Mouse (Mus musculus) left cerebral cortex, postnatal 10 days (tissue): ENCODE data around the gene Adcy1. TPM values are rescaled to one million over a fixed set of nuclear protein-coding genes. Genes with fewer than 3 reads are reported as not detected.
A peak's percentile ranks its signal among the peaks of the same experiment; 100 is the strongest.

Experiments
- DNase-seq, 2 experiments: peaks; one replicate each; pipeline ENCODE4 v3.0.0; 2021 to 2022; ENCODE audit warnings: low spot score in 2 of 2, mixed read lengths in 1 of 2; ENCODE audit errors: extremely low spot score in 1 of 2
- intact Hi-C: fragments of 180-260 bp; cut with DNase I; formaldehyde crosslinking; loops from one replicate; pipeline ENCODE4 v1.15.1; 2025
- total RNA-seq, 2 experiments: library from RNA; stranded (reverse); gene quantifications; 2 replicates each; pipeline ENCODE4 v1.2.3; 2021

Gene Adcy1
- total RNA-seq, 2 experiments from 2014 or later: 428 to 485 TPM

DNA sequence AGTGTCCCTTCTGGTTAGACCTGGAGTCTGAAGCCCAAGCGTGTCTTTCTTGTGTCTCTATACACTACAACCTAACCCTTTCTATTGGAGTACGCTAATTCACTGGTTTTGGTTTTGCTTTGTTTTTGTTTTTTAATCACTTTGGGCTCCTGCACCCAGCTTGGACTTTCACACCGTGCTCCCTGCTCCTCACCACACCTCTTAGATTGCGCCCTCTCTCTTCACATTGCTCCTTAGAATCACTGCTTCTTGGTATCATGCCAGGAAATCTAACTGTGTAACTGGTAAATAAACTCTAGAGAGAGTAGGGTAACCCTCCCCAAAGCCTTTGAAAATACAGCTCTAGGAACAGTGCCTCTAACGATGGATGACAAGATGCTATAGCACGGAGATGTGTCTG, 94.9 kb downstream of the Adcy1 start:
- intact Hi-C loops: no loop called here
- no peak for DNase-seq

DNA sequence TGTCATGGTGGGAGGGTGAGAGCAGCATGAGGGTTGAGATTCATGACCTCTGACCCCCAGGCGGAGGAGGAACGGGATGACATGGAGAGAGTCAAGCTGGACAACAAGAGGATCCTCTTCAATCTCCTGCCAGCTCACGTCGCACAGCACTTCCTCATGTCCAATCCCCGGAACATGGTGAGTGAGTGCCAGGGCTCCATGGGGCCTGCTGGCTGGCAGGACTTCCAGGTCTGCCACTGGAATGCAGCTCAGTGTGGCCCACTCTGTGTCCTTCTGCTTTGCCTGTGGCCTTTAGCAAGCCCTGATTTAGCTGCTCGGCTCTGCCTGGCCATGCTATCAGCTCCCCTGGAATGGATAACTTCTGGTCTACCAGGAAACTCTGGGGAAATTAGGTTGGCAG, 96.9 kb downstream of the Adcy1 start:
- DNase-seq: no peak
- intact Hi-C loops: loop anchor here (10.0 kb wide), 1 partner anchor 505 kb away; the partner anchor contains the start of gene Ramp3

DNA sequence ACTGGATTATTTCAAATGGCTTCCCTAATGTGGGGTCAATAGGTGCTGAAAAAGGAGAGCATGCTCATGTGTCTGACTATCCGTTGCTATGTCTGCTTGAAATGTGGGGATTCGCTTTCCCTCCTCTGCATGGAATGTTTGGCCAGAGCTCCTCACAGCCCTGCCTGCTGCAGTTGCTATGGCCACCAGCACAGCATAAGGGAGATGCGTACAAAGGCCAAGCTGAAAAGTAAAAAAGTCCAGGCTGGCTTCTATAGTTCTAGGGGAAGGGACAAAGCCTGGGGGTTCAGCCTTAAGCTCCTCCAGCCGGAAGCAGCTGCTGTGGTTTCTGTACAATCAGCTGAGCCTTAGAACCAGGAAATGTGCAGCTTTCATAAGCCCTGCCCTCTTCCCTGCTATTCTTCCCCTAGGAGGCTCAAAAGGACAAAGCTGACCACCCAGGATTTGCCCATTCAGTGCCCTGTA, 97.4 kb downstream of the Adcy1 start:
- no peak for DNase-seq
- intact Hi-C loops: loop anchor here (10.0 kb wide), 1 partner anchor 506 kb away; the partner anchor contains the start of gene Ramp3

DNA sequence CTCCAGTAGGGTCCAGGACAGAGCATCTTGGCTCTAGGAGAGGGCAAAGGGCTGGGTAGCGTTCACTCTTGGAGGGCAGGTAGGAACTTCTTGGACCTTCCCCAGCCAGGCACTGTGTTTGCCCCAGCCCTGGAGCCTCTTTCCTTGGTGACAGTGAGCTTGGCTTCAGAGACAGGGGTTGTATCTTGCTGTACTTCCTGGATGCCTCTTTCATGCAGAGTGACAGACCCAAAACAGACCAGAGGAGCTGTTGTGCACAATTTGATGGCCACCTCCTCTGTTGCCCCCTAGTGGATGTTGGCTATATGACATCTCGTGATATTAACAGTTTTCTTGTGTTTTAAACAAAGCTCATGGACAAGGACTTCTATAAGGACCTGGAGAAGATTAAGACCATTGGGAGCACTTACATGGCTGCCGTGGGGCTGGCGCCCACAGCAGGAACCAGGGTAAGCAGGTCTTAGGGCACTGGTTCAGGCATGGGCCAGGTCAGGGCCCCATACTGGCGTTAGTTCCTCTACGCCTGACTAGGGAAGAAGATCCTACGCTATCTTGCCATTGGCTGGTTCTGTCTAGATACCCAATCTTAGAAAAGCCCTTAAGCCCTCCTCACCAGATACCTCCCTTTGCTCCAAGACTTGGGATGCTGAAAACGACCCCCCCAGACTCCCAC, 98.3 kb downstream of the Adcy1 start:
- peak in 1 of 2 experiments; percentile 36 for DNase-seq

DNA sequence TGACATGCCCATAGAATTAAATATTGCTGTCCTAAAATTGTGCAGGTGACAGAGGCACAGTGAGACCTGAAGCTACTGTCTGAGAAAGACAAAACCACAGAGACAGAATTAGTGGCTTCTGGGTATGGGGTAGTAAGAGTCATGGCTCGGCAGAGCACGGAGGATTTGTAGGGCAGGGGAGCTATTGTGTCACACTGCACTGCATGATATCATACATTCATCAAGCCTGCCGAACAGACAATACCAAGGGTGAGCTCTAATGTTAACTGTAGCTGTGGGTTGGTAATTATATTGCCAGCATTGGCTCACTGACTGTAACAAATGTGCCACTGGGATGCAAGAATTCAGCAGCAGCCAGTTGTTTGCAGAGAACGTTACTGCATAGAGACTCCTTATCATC, 101.1 kb downstream of the Adcy1 start:
- intact Hi-C loops: loop anchor here (10.0 kb wide), 1 partner anchor 510 kb away; the partner anchor contains the start of gene Ramp3

More for the DNA sequence above, 98.3 kb downstream of the Adcy1 start:
- intact Hi-C loops: loop anchor here (10.0 kb wide), 1 partner anchor 507 kb away; the partner anchor contains the start of gene Ramp3

GRCm38 (mm10) chr11:7169645-7170044, 106.4 kb downstream of the Adcy1 start:
- intact Hi-C loops: loop anchor here (10.0 kb wide), 1 partner anchor 515 kb away; the partner anchor contains the start of gene Ramp3
- no peak for DNase-seq

More for the DNA sequence above, 101.1 kb downstream of the Adcy1 start:
- no peak for DNase-seq

GRCm38 (mm10) chr11:7173664-7174063, 110.4 kb downstream of the Adcy1 start:
- DNase-seq: no peak
- intact Hi-C loops: no loop called here

DNA sequence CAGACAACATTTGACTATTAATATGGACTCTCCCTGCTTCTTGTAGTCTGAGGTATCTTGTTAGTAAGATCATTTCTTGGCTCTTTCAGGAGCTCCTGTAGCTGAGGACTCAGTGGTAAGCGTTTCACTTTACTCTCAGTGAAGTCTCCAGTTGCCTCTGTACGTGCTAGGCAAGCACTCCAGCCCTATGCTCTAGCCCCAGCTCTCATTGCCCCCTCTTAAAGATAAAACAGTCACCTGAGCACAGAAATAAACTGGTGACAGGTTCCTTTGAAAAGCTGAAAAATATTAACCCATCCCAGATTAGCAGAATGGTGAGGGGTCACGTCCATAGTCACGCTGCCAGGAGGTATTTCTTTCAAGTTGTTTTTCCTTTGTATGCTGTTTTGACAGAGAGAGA, 115.4 kb downstream of the Adcy1 start:
- no peak for DNase-seq
- intact Hi-C loops: no loop called here

GRCm38 (mm10) chr11:7179276-7179675, 116.0 kb downstream of the Adcy1 start:
- intact Hi-C loops: no loop called here
- no peak for DNase-seq

- intact Hi-C loops: no loop called here
- no peak for DNase-seq
Measured at GRCm38 (mm10) chr11:7182409-7183042, 119.2 kb downstream of the Adcy1 start.

DNA sequence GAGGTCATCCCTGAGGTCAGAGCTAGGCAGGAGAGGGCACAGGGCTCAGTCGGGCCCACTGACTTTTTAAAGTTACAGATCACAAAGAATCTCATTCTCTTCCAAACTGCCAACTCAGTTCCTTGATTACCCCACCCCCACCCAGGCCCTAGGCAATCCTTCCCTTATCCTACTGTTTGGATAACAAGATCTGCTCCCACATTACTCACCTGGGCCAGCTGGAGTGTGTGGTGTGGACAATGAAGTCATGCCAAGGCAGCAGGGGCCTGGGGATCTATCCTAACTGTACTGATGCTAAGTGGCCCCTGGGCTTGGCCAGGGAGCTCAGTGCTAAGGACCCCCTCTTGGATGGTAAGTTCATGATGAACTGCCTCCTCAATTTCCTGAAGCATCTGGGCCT, 121.1 kb downstream of the Adcy1 start:
- intact Hi-C loops: no loop called here
- no peak for DNase-seq

DNA sequence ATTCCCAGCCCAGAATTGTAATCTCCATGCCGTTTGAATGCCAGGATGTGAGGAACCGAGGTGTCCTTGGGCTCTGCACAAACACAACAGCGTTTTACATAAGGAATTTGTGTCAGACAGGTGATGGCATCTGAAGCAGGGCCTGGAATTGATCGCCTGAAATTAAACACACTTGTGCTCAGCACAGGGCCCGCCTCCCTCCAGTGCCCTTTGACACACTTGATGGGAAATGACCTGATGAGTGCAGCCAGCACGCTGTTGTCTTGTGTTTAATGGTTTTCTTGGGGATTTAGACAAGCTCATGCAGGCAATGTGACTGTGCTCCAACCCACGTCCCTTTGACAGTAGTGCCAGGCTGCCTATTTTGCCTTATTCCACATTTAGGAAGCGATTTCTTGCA, 124.2 kb downstream of the Adcy1 start:
- no peak for DNase-seq
- intact Hi-C loops: no loop called here

DNA sequence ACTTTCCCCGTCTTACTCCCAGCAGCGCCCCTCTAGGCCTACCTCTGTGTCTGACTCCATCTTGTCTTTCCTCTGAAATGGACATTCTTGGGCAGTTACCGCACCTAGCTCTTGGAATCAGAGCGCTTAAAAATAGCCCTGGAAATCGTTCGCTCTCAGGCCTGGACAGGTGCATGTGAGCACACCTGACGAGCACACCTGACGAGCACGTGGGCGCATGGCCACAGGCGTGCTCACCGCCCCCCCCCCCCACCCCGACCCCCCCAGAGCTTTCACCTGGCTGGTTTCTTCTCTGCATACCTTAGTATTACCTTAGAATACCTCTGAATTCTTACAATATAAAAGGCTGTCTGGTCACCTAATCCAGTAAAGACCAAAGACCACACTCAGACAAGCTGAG, 125.2 kb downstream of the Adcy1 start, which contains the start of gene Gm11985:
TSS of gene Gm11985 (minus strand) at position 101 of the 400 bp plus-strand sequence.
- intact Hi-C loops: no loop called here
- DNase-seq: no peak

DNA sequence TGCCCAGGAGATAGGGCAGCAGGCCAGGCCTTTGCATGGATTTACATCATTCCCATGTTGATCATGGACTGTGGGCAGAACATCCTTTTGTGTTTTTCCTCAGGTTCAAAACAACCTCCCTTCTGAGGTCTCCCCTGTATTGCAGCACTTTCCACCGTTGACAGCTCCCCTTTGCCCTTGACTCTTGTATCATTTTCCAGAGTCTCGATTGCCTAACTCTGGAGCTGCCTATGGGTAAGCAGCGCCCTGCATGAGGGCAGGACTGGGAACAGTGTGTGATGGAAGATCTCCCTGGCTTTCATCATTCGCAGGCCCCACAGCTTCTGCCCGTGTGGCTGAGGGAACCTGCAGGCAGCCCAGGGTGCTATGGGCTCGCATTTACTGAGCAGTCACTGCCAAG, 129.4 kb downstream of the Adcy1 start:
- no peak for DNase-seq
- intact Hi-C loops: no loop called here

- intact Hi-C loops: no loop called here
- no peak for DNase-seq
Measured at GRCm38 (mm10) chr11:7193134-7193533, 129.8 kb downstream of the Adcy1 start.

DNA sequence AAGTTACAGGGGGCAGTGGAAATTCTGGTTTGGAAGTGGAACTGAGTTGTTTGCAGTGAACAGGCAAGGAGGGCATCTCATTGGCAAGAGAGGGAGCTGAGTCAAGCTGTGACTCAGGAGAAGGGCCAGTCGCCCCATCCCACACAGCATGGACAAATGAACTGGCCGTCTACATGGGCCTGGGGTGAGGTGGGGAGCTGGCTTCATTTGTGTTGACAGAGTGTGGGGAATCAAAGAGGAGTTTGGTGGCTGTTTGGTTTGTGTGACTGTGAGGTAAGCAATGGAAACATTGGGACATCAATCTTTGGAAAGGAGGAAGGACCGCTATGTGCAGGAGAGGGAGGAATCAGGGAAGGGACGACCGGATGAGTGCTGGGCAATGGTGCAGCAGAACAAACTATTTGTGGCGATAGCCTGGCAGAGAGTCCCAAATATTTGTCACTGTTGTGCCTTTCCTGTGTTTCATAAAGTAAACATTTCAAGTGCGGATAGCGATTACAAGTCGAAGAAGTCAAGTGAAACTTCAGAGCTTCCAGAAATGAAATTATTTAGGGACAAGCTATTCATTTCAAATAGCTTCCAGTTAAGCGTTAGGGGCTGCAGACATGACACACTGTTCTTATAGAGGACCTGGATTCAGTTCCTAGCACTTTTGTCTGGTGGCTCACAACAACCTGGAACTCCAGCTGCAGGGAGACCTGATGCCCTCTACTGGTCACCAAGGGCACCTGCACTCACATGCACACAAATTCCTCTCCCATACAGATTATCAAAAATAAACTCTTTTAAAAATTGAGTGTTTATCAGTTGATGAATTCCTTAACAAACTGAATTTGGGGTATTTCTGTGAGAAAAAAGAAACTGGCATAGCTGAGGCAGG, 131.4 kb downstream of the Adcy1 start:
- intact Hi-C loops: loop anchor here (5.0 kb wide), 1 partner anchor 537 kb away; the partner anchor contains the start of gene Ramp3
- DNase-seq: no peak

GRCm38 (mm10) chr11:7195312-7195685, 132.0 kb downstream of the Adcy1 start:
- no peak for DNase-seq
- intact Hi-C loops: loop anchor here (5.0 kb wide), 1 partner anchor 538 kb away; the partner anchor contains the start of gene Ramp3

DNA sequence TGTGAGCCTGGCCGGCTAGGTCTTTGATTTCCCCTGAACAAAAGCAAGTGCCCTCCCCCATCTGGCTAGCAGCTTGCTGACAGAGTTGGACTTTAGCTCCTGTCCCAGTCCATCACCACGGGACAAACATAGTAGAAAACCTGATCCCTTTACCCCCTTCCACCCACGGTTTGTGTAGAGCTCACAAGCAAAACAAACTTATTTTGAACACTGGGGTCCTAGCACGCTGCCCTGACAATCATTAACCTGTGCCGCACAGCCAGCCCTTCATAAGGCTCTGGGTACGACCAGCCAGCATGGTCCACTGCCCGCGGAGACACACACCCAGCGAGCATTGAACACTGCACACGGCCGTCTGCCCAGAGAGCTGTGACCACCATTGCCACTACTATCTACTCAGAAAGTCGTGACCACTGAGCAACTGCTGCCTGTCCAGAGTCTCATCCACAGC, 134.2 kb downstream of the Adcy1 start, which contains the start of gene Igfbp1:
TSS of gene Igfbp1 (plus strand) at position 292 of the 451 bp plus-strand sequence.
- intact Hi-C loops: loop anchor here (5.0 kb wide), 1 partner anchor 540 kb away; the partner anchor contains the start of gene Ramp3
- DNase-seq: no peak

- intact Hi-C loops: loop anchor here (5.0 kb wide), 1 partner anchor 541 kb away; the partner anchor contains the start of gene Ramp3
- DNase-seq: no peak
Measured at GRCm38 (mm10) chr11:7198006-7198405, 134.7 kb downstream of the Adcy1 start.
